Mouse (Mus musculus) bone marrow macrophage, adult 2 months (primary cell): ENCODE measurements around the gene Grm4.

ENCODE experiments used
- CTCF ChIP-seq: IDR thresholded peaks from 2 replicates; pipeline ENCODE4 v1.5.1; 2012; ENCODE audit warnings: low read depth, mild to moderate bottlenecking, low read length, moderate library complexity
- POLR2A ChIP-seq: IDR thresholded peaks from 2 replicates; pipeline ENCODE4 v1.6.1; 2012; ENCODE audit warnings: mild to moderate bottlenecking, low read depth, low read length, borderline replicate concordance

DNA sequence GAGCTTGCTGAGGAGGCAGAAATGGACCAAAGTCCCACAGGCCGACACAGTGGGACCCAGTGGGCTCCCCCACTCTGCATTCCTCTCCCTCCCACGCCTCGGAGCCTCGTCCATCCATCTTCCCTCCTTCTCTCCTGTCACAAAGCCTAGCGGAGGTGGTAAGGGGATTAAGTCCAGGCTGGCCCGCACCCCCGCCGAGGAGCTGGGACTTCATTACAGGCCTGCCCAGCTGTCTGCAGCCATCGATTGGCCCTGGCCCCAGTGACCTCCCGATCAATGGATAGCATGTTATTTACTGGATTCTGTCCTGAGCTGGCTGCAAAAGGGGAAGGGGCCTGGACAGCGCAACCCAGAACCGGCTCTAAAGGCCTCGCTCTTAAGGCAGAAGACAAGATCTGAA is 120.0 kb downstream of the Grm4 start:
- no peak for TF ChIP-seq POLR2A
- TF ChIP-seq CTCF, result no peak
